Mouse (Mus musculus) olfactory bulb, adult 2 months (tissue): ENCODE results near the gene Nxpe2.

Experiments
- CTCF ChIP-seq: fragments of 200-500 bp; IDR thresholded peaks from 2 replicates; pipeline ENCODE4 v1.5.1; 2012; ENCODE audit warnings: low read depth, mild to moderate bottlenecking, low read length, moderate library complexity; ENCODE audit not compliant: insufficient read depth
- POLR2A ChIP-seq: fragments of 200-500 bp; IDR thresholded peaks from 2 replicates; pipeline ENCODE4 v1.6.1; 2012; ENCODE audit warnings: mild to moderate bottlenecking, low read depth, low read length, moderate library complexity; ENCODE audit not compliant: insufficient read depth

DNA sequence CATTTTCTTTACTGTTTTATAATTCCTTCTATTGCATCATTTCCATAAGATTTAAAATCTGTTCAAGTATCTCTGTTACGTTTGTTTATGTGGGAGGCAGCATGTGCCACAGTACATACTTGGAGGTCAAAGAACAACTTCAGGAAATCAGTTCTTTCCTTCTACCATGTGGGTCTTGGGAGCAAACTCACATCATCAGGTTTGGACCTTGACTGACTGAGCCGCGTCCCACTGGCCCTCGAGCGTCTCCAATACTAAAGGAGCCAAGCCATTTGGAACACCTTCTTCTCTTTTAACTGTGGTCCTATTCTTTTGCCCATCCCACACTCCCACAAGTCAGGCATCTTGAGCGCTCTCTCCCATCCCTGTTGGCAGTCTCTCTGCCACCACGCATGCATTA, 23.7 kb downstream of the Nxpe2 start:
- no peak for TF ChIP-seq POLR2A
- no peak for TF ChIP-seq CTCF
